Mouse (Mus musculus) adrenal gland (tissue): ENCODE measurements at regions not wholly inside any gene's neighbourhood (a gene's known extent, or its start where the extent isn't known, plus 50 kb on each side); places are given as distances from the start of the nearest gene placed in this dataset.
"Not testable (repeated sequence)": the region's sequence is repeated elsewhere in the genome, so short reads cannot be mapped to it uniquely, and the experiment has no call there.

Experiments used
- intact Hi-C: fragments of 180-260 bp; cut with DNase I; formaldehyde crosslinking; loops from one replicate; pipeline ENCODE4 v1.15.1; 2025
- microRNA-seq, 2 experiments: library from miRNA; unstranded; fragments of <30 nt; microRNA quantifications; one replicate each; pipeline ENCODE4; 2019

DNA sequence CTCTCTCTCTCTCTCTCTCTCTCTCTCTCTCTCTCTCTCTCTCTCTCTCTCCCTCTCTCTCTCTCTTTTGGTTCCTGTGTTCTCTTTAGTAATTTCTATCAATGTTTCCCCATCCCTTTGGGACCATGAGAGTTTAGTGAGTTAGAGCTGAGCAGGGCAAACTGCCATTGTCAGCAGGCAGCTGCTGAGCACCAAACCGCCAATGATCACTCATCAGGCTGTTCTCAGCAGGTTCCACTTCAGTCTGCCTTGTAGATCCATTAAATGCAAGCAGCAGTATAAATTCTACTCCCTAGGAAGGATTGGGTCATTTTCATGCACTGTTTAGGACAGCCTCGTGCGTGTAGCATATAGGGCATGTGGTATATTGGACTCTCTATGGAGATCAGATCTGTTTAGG is 692.5 kb downstream of the Trib2 start:
- intact Hi-C loops = no loop called here

GRCm38 (mm10) chr12:15122586-15123212 is 694.0 kb downstream of the Trib2 start:
- intact Hi-C loops = no loop called here

GRCm38 (mm10) chr12:15115556-15115955 is 701.2 kb downstream of the Trib2 start:
- intact Hi-C loops = no loop called here

GRCm38 (mm10) chr12:15114793-15115192 is 701.9 kb downstream of the Trib2 start:
- intact Hi-C loops = no loop called here

DNA sequence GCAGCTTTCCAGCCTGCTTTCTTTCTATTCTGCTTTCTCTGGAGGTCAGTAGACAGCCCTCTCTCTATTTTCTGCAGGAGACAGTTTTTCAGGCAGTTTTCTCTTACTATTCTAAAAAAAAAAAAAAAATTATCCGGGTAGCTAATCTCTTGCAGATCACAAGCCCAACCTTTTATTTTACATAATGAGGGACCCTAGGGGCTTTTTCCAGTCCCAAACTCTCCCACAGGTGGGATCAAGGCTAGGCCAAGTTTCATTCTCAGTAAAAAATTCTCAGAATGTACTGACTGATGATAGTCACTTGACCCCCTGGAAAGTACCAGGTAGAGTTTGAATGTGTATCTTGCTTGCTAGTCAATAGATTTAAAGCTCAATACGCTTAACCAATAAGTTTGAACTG is 705.7 kb downstream of the Trib2 start:
- intact Hi-C loops = no loop called here

DNA sequence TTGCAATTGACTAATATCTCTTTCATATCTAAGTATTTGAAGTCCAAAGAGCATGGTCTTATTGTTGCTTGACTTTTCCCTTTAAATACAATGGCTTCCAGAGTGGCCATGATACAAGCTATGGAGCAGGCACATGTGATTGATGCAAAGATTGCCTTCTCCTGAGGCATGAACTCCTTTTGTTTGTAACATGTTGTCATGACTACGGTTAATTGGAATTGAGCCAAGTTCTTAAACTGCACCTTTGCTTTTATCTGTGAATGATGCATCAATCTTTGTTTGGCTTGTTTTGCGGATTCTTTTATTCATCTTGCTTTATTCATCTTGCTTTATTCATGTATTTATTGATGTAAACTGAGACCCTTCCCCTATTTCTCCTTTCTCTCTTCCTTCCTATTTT is 711.8 kb downstream of the Trib2 start:
- intact Hi-C loops = no loop called here

DNA sequence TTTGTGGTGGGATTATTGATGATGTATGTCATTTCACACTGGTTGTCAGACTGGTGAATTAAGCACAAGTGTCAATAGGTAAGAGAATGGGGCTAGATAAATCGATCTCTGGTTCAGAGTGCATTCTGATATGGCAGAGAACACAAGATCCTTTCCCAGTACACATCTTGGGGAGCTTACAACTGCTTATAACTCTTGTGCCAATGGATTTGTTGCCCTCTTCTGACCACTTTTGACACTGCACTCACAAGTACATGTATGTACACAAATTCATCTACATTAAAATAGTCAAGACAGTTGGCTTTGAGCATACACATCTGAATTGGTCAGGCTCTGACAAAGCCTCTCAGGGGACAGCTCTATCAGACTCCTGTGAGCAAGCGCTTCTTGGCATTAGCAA is 738.1 kb downstream of the Trib2 start:
- intact Hi-C loops = no loop called here

GRCm38 (mm10) chr12:15064351-15064750 is 752.4 kb downstream of the Trib2 start:
- intact Hi-C loops = no loop called here

GRCm38 (mm10) chr12:15051387-15051786 is 765.3 kb downstream of the Trib2 start:
- intact Hi-C loops = no loop called here

DNA sequence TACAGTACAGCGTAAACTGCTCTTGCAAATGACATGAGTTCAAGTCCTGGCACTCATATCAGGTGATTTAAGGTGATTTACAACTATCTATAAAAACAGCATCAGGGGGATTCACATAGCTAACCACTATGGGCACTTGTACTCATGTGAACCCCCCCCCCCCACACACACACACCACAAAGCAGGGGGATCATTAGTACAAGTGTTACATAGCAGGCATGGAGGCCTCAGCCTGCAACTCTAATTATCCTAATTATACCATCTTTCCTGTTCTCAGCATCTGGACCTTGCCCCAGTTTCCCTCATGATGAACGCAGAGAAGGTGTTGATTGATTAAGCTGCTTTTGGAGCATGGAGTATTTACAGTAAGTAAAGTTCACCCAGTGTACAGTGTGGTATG is 773.5 kb downstream of the Trib2 start:
- intact Hi-C loops = no loop called here

GRCm38 (mm10) chr12:15011091-15011490 is 805.6 kb downstream of the Trib2 start:
- intact Hi-C loops = no loop called here

- intact Hi-C loops = not testable (repeated sequence)
Measured at GRCm38 (mm10) chr12:15002401-15002800, 814.3 kb downstream of the Trib2 start.

Small RNA genes in the stretch of these regions (microRNA-seq; reads per million reads assigned to microRNA genes)
- 0 reads per million in 2 experiments for gene Gm27682
